Mouse (Mus musculus): ENCODE measurements around the gene Ceacam18. TPM values are rescaled to one million over a fixed set of nuclear protein-coding genes. Genes with fewer than 3 reads are reported as not detected.
"Not testable (repeated sequence)": the region's sequence is repeated elsewhere in the genome, so short reads cannot be mapped to it uniquely, and the experiment has no call there.

Ceacam18 gene
- polyA plus RNA-seq, 1 experiment from 2014 or later: not detected

GRCm38 (mm10) chr7:43671064-43671808, 36.7 kb downstream of the Ceacam18 start:
- 65% methylated on average over 11 of the region's 11 CpGs for WGBS
- no peak overlapping the region for H3K9ac ChIP-seq

GRCm38 (mm10) chr7:43671809-43672580, 37.5 kb downstream of the Ceacam18 start, which contains the start of gene Ctu1:
TSS of gene Ctu1 (plus strand) at chr7:43672016.
- peak within 1 kb of the TSS; percentile 72 for H3K27ac ChIP-seq
- H3K9me3 ChIP-seq (replicated peaks): no peaks in the 10 kb centered on the region
- peaks cover 7% of the 10 kb centered on the region for H3K4me1 ChIP-seq (replicated peaks)
- H3K4me2 ChIP-seq: peak within 1 kb of the TSS; percentile 74
- peak within 1 kb of the TSS; percentile 64 for H3K9ac ChIP-seq
- peaks cover 21% of the 10 kb centered on the region for H3K36me3 ChIP-seq
- H3K27me3 ChIP-seq: no peaks in the 10 kb centered on the region
- WGBS: under 1% methylated on average over 26 of the region's 26 CpGs
- ATAC-seq (replicated peaks; ENCODE audit: insufficient number of reproducible peaks, insufficient read depth, low FRiP score, low read depth): peak; percentile 98
- H3K4me3 ChIP-seq: peak within 1 kb of the TSS; percentile 71

More at GRCm38 (mm10) chr7:43671064-43671808, 36.7 kb downstream of the Ceacam18 start:
- peak overlapping the region; percentile 71 for H3K4me3 ChIP-seq
- peak overlapping the region; percentile 74 for H3K4me2 ChIP-seq
- peak overlapping the region; percentile 72 for H3K27ac ChIP-seq
- no peaks in the 10 kb centered on the region for H3K27me3 ChIP-seq
- no peak for ATAC-seq (replicated peaks; ENCODE audit: insufficient number of reproducible peaks, insufficient read depth, low FRiP score, low read depth)
- H3K4me1 ChIP-seq (replicated peaks): peaks cover 7% of the 10 kb centered on the region
- H3K36me3 ChIP-seq: peaks cover 14% of the 10 kb centered on the region
- no peaks in the 10 kb centered on the region for H3K9me3 ChIP-seq (replicated peaks)

- Histone ChIP-seq H3K4me2 (peak overlapping the region; percentile 74), H3K9ac (peak overlapping the region; percentile 64), H3K36me3 (peaks cover 28% of the 10 kb centered on the region), H3K27ac (no peak overlapping the region), H3K9me3 (replicated peaks) (no peaks in the 10 kb centered on the region), H3K27me3 (no peaks in the 10 kb centered on the region), H3K4me3 (peak overlapping the region; percentile 71), H3K4me1 (replicated peaks) (peaks cover 7% of the 10 kb centered on the region)
- WGBS: 16% methylated on average over 10 of the region's 10 CpGs
- no peak for ATAC-seq (replicated peaks; ENCODE audit: insufficient number of reproducible peaks, insufficient read depth, low FRiP score, low read depth)
Measured at GRCm38 (mm10) chr7:43672581-43673260, 38.2 kb downstream of the Ceacam18 start.

GRCm38 (mm10) chr7:43675091-43675490, 40.6 kb downstream of the Ceacam18 start:
- no peak for ATAC-seq (replicated peaks; ENCODE audit: insufficient number of reproducible peaks, insufficient read depth, low FRiP score, low read depth)
- Histone ChIP-seq H3K27ac (no peak overlapping the region), H3K36me3 (peaks cover 32% of the 10 kb centered on the region), H3K4me2 (no peak overlapping the region), H3K27me3 (no peaks in the 10 kb centered on the region), H3K9me3 (replicated peaks) (no peaks in the 10 kb centered on the region), H3K9ac (no peak overlapping the region), H3K4me3 (no peak overlapping the region), H3K4me1 (replicated peaks) (peaks cover 7% of the 10 kb centered on the region)
- 87% methylated on average over 32 of the region's 32 CpGs for WGBS

- no peak overlapping the region for H3K27ac ChIP-seq
- ATAC-seq (replicated peaks; ENCODE audit: insufficient number of reproducible peaks, insufficient read depth, low FRiP score, low read depth): no peak
- H3K9me3 ChIP-seq (replicated peaks): no peaks in the 10 kb centered on the region
Measured at GRCm38 (mm10) chr7:43678517-43678916, 44.0 kb downstream of the Ceacam18 start.

GRCm38 (mm10) chr7:43680960-43681359, 46.5 kb downstream of the Ceacam18 start:
- Histone ChIP-seq H3K36me3 (peaks cover 21% of the 10 kb centered on the region), H3K4me1 (replicated peaks) (no peaks in the 10 kb centered on the region), H3K4me3 (no peak overlapping the region), H3K9ac (no peak overlapping the region), H3K4me2 (no peak overlapping the region), H3K27ac (no peak overlapping the region), H3K27me3 (no peaks in the 10 kb centered on the region), H3K9me3 (replicated peaks) (no peaks in the 10 kb centered on the region)
- 23% methylated on average over 5 of the region's 5 CpGs for WGBS
- no peak for ATAC-seq (replicated peaks; ENCODE audit: insufficient number of reproducible peaks, insufficient read depth, low FRiP score, low read depth)

More at GRCm38 (mm10) chr7:43678517-43678916, 44.0 kb downstream of the Ceacam18 start:
- H3K4me3 ChIP-seq: no peak overlapping the region
- H3K9ac ChIP-seq: no peak overlapping the region
- H3K4me1 ChIP-seq (replicated peaks): no peaks in the 10 kb centered on the region
- no peak overlapping the region for H3K4me2 ChIP-seq
- peaks cover 32% of the 10 kb centered on the region for H3K36me3 ChIP-seq
- no peaks in the 10 kb centered on the region for H3K27me3 ChIP-seq

- 31% methylated on average over 1 of the region's 1 CpGs for WGBS
- ATAC-seq (replicated peaks; ENCODE audit: insufficient number of reproducible peaks, insufficient read depth, low FRiP score, low read depth); H3K4me1 ChIP-seq (replicated peaks); H3K27me3 ChIP-seq; H3K9me3 ChIP-seq (replicated peaks); H3K4me3 ChIP-seq; H3K9ac ChIP-seq; H3K36me3 ChIP-seq; H3K4me2 ChIP-seq; H3K27ac ChIP-seq: not testable (repeated sequence)
Measured at GRCm38 (mm10) chr7:43682511-43682910, 48.0 kb downstream of the Ceacam18 start.

- no peaks in the 10 kb centered on the region for H3K27me3 ChIP-seq
- no peaks in the 10 kb centered on the region for H3K4me1 ChIP-seq (replicated peaks)
- no peak overlapping the region for H3K4me3 ChIP-seq
- no peaks in the 10 kb centered on the region for H3K36me3 ChIP-seq
- 48% methylated on average over 7 of the region's 7 CpGs for WGBS
- H3K27ac ChIP-seq: no peak overlapping the region
- no peak overlapping the region for H3K9ac ChIP-seq
- no peaks in the 10 kb centered on the region for H3K9me3 ChIP-seq (replicated peaks)
- no peak overlapping the region for H3K4me2 ChIP-seq
- no peak for ATAC-seq (replicated peaks; ENCODE audit: insufficient number of reproducible peaks, insufficient read depth, low FRiP score, low read depth)
Measured at GRCm38 (mm10) chr7:43685088-43685487, 50.6 kb downstream of the Ceacam18 start.

GRCm38 (mm10) chr7:43690118-43690517, 55.6 kb downstream of the Ceacam18 start, which contains the start of gene Klk14:
TSS of gene Klk14 (plus strand) at chr7:43690418.
- no peaks in the 10 kb centered on the region for H3K4me1 ChIP-seq (replicated peaks)
- H3K9ac ChIP-seq: no peak within 1 kb of the TSS
- H3K36me3 ChIP-seq: no peaks in the 10 kb centered on the region
- H3K9me3 ChIP-seq (replicated peaks): no peaks in the 10 kb centered on the region
- H3K4me2 ChIP-seq: no peak within 1 kb of the TSS
- ATAC-seq (replicated peaks; ENCODE audit: insufficient number of reproducible peaks, insufficient read depth, low FRiP score, low read depth): no peak
- H3K27me3 ChIP-seq: no peaks in the 10 kb centered on the region
- no peak within 1 kb of the TSS for H3K27ac ChIP-seq
- H3K4me3 ChIP-seq: no peak within 1 kb of the TSS

All from heart, embryonic 15.5 days (tissue).